Mouse (Mus musculus) natural killer cell, adult 2 months (primary cell): ENCODE results near the gene Mcidas.
A peak's percentile ranks its signal among the peaks of the same experiment; 100 is the strongest.

Experiments used
- DNase-seq, 2 experiments: peaks; one replicate each; pipeline ENCODE4 v3.0.0; 2022; ENCODE audit warnings: low spot score in 2 of 2

Mcidas gene

GRCm38 (mm10) chr13:112993531-112994152 is at the start of gene Mcidas:
TSS of gene Mcidas (plus strand) at chr13:112993845.
- DNase-seq = no peak

DNA sequence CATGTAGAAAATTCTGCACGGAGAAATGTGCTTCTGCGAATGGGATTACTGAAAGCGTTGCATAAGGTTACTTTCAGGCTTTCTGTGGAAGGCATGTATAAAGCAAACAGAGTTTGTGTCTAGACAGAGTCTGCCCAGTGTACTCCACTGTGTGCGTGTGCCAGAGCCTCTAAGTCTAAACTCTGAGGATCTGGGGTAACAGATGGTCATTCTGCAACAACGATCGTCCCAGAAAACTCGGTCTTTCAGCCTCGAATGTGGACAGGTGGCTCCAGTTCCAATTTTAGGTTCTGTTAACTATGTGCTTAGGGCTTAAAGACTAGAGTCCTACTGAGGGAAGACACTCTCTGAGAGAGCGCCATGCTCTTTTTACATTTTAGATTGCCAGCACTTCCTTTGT is 48.3 kb upstream of the Mcidas start:
- no peak for DNase-seq

DNA sequence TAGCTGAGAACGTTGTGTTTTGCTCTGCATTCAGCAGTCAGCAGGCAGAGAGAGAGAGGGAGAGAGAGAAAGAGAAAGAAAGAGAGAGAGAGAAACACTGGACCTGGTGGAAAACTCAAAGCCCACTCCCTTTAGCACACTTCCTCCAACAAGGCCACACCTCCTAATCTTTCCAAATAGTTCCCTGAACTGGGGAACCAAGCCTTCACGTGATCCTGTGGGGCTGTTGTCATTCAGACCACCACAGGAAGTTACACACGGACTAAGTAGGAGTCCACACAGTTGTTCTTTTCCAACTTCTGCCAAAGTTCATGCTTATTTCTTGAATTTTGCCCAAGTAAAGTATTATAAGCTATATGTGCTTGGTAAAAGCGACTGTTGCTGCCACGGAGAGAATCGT is 47.7 kb upstream of the Mcidas start:
- no peak for DNase-seq

DNA sequence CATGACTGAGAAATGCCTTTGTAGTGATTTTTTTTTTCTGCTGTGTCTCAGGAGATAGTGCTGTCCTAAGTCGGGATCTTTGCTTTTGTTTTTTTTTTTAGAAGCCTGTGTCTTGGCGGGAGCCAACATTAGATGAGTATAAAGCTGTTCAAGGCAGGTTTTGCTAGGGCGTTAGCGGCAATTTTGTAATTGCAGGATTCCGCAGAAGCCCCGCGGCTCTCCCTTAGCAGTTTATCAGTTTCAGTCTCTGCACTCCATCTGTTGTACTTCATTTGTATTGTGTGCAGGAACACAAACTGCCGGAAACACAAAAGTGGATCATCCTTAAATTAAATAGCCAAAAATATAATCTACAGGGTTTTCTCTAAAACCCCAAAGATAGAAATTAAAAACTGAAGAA is 39.6 kb upstream of the Mcidas start:
- DNase-seq = no peak

- no peak for DNase-seq
Measured at GRCm38 (mm10) chr13:112963081-112963480, 30.6 kb upstream of the Mcidas start.

DNA sequence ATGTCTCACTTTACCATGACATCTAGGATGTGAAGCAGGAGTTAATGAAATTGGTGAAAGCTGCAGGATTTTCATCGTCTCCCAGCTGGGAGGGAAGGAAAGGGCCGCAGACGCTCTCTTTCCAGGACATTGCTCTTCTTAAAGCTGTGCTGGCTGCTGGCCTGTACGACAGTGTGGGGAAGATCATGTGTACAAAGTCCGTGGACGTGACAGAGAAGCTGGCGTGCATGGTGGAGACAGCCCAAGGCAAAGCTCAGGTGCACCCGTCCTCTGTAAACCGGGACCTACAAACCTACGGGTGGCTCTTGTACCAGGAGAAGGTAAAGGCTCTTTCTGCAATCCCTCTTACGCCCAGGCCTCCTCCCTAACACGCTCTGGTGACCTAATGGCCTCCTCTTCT is 29.2 kb upstream of the Mcidas start:
- DNase-seq = no peak

DNA sequence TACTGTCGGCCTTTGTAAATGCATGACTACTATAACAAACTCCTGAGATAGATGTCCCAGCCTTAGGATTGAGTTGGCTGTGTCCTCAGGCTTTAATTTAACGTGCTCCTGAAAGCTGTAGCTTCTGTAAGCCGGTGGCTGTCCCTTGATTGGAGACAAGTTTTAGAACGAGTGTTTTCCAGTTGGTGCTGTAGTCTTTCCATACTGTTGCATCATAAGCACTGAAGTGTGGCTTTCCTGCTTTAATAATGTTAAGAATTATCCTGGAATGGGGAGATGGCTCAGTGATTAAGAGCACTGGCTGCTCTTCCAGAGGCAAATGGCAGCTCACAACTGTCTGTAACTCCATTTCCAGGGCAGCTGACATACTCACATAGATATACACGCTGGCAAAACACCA is 26.4 kb upstream of the Mcidas start:
- no peak for DNase-seq

- no peak for DNase-seq
Measured at GRCm38 (mm10) chr13:112976720-112977119, 16.9 kb upstream of the Mcidas start.

DNA sequence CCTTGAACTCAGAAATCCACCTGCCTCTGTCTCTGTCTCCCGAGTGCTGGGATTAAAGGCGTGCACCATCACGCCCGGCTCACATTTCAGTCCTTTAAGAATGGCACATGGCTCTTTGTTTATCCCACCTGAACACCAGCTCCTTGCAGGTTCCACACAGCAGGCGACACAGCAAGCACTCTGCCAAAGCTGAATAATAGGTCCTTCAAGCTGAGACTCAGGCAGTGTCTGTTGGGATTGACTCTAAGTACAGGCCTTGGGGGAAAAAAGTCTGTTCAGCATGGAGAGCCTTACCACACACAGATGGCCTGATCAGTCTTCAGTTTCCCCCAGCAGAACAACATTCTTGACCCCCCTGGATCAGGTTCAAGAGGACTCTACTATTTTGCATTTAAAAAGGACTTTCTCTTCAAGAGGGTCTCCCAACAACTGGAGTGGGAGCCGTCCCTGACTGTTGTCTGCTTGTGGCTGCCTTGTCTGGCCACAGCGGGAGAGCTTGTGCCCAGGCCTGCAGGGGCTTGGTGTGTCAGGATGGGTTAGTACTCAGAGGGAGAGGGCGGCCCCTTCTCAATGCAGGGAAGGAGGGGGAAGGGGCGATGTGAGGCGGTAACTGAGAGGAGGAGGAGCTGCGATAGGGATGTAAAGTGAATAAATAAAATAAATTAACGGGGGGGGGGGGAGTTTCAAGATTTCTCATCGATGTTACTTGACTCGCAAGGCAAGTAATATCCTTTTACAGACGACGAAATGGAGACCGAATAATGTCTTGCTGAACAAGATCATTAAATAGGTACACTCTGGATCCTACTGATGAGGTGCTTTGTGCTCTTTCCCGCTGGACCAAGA is 7.8 kb upstream of the Mcidas start:
- no peak for DNase-seq

DNA sequence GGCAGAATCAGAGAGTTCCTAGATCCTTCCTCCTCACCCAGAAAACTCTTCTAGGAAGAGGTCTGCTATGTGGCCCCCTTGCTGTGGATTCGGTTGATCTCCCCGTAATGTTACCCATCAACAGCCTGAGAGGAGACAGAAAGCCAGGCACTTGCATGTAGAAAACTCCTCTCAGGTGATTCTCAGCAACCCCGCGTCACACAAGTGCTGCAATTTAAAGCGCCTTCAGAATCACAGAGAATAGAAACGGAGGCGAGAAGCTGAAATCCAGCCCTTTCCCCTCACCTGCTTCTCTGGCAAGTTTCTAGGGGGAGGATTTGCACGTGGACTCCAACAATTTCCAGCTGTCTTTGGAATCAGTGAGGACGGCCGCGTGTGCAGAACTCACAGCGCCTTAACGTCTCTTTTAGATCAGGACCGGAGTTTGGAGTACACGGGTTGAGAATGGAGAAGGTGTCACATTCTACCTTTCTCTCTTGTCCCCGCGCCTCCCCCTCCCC is 7.1 kb upstream of the Mcidas start:
- no peak for DNase-seq

GRCm38 (mm10) chr13:112987532-112987943 is 6.1 kb upstream of the Mcidas start, which contains the start of gene Ccno:
TSS of gene Ccno (plus strand) at chr13:112987802.
- DNase-seq = peak; percentile 69 to 81

DNA sequence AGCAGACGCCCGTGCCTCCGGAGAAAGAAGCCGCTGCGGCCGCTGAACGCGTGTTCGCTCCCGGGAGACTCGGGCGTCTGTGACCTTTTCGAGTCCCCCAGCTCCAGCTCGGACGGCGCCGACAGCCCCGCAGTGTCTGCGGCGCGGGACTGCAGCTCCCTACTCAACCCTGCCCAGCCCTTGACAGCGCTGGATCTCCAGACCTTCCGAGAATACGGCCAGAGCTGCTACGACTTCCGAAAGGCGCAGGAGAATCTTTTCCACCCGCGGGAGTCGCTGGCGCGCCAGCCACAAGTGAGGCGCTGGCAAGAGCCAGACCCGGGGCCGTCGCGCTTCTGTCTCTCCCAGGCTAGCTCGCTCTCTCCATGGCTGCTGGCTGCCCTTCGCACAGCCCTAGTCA is 5.7 kb upstream of the Mcidas start:
- no peak for DNase-seq

GRCm38 (mm10) chr13:112988866-112989265 is 4.8 kb upstream of the Mcidas start:
- no peak for DNase-seq

DNA sequence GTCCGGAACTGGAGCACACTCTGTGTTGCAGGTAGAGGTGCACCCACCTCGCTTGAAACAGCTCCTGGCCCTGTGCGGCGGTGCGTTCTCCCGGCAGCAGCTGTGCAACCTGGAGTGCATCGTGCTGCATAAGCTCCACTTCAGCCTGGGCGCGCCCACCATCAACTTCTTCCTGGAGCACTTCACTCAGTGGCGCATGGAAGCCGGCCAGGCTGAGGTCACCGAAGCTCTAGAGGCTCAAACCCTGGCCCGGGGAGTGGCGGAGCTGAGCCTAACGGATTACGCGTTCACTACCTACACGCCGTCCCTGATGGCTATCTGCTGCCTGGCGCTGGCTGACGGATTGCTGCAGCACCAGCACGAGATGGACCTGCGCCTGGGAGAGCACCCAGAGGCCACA is 4.1 kb upstream of the Mcidas start:
- no peak for DNase-seq

DNA sequence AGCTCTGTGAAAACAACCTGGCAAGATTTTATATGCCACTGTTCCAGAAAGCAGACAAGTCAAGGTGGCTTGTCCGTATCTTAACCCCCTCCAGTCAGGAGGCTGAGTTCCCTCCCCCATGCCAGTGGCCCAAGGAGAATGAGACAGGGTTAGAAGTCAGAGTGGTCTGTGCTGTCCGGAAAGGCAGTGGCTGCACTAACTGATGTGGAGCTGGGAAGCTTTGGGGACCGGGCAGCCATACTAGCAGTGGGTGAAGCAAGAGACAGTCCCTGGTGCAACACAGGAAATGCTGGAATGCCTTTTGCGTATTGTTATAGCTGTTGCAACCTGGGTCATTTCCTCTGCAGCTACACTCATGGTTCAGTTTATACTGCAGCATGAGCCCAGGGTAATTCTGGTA is 3.3 kb upstream of the Mcidas start:
- DNase-seq = no peak

GRCm38 (mm10) chr13:112994191-112994590 is 546 bp downstream of the Mcidas start:
- peak; percentile 38 to 49 for DNase-seq

- no peak for DNase-seq
Measured at GRCm38 (mm10) chr13:112996407-112996806, 2.8 kb downstream of the Mcidas start.

GRCm38 (mm10) chr13:112997369-112997768 is 3.7 kb downstream of the Mcidas start:
- no peak for DNase-seq

GRCm38 (mm10) chr13:112998427-112999201 is 5.0 kb downstream of the Mcidas start:
- no peak for DNase-seq

DNA sequence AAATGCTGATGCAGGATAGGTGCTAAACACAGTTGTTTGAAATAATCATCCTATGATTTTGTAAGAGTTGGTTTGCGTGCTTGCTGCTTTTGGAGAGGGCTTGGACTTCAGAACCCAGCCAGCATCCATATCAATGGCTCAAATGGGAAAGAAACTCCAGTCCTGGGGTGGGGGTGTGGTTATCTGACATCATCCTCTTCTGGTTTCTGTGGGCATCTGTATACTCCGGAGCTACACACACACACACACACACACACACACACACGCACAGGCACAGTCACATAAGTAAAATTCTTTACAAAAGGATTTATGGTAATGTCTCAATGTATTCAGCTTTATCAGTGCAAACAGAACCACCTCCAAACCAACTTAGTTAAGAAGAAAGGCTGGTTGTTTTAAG is 6.4 kb downstream of the Mcidas start:
- DNase-seq = no peak

DNA sequence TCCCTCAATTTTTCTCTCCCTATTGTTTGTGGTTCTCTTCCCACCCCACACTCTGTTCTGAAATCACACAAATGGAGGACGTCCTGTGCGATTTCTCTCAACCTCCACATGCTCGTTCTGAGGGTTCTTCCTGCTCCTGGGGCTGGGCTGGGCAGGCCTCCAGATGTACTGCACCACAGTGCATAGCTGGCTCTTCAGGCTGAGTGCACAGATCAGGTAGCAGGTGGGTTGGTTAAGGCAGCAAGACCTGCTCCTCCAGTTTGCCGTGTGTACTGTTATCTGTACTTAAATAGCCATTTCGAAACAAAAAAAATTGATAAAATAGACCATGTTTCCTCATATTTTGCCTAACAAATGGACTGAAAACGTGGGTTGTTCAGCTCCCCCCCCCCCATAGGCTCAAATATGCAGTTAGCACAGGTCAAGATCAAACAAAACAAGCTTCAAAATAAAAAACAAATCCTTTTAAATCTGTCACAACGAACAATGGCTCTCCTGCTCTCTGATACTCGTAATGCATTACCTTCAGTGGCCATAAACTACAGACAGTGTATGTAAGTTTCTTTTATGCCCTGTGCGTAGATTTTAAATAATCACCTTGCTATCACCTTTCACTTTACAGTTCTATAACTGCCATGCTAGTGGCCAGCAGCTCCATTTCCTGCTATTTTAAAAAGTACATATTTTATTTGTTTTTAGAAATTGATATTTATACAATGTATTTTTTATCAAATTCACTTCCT is 7.1 kb downstream of the Mcidas start:
- DNase-seq = no peak

GRCm38 (mm10) chr13:113012683-113013082 is 19.0 kb downstream of the Mcidas start:
- no peak for DNase-seq
